Mouse (Mus musculus) ES-CJ7 (cell line): ENCODE measurements at regions not wholly inside any gene's neighbourhood (a gene's known extent, or its start where the extent isn't known, plus 50 kb on each side); places are given as distances from the start of the nearest gene placed in this dataset.
A peak's percentile ranks its signal among the peaks of the same experiment; 100 is the strongest.

Experiments
- DNase-seq: peaks from one replicate; pipeline ENCODE4 v3.0.0; 2011; ENCODE audit warnings: low read depth, low spot score

DNA sequence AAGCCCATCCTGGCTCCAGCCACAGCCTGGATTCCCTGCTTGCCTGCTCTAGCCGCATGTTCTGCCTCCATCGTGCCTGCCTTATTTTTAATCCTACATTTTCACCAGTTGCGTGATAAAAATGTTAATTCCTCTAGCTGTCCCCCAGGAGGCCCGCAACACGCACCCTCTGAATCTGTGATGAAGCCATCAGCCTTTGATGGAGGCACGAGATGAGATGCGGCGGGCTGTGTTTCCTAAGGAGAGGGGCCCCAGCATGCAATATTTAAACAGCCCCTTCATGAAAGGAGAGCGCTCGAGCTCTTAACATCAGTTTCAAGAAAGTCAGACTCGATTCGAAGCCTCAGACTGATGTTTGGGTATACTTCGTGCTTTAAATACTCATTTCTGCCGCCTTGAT is 76.3 kb downstream of the Nptx2 start:
- DNase-seq, result no peak

- DNase-seq, result no peak
These were observed 77.7 kb downstream of the Nptx2 start for GRCm38 (mm10) chr5:144623358-144623757.

GRCm38 (mm10) chr5:144632295-144632694 is 86.6 kb downstream of the Nptx2 start:
- no peak for DNase-seq

DNA sequence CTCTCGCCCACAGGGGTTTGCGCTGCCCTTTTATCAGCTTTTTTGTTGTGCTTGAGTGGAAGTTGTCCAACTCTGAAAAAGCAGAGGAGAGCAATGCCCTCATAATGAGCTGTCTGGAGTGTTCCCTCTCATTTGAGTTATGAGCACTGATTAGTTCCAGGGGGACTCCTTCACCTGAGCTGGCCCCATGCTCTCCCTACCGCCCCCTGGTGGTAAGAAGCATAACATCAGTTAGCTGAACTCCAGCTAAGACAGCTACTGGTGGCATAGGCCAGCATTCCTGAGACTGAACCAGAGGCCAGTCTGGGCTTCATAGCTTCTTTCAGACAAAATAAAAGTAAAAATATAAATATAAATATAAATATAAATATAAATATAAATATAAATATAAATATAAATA is 92.9 kb downstream of the Nptx2 start:
- peak; percentile 44 for DNase-seq

GRCm38 (mm10) chr5:144639639-144640038 is 93.9 kb downstream of the Nptx2 start:
- DNase-seq, result no peak

- no peak for DNase-seq
These were observed 97.1 kb downstream of the Nptx2 start for GRCm38 (mm10) chr5:144642766-144643165.

GRCm38 (mm10) chr5:144643438-144643837 is 97.7 kb downstream of the Nptx2 start:
- no peak for DNase-seq

- no peak for DNase-seq
These were observed 99.7 kb downstream of the Nptx2 start for GRCm38 (mm10) chr5:144645367-144645766.

- no peak for DNase-seq
These were observed 101.8 kb downstream of the Nptx2 start for GRCm38 (mm10) chr5:144647311-144648104.

GRCm38 (mm10) chr5:144652231-144652630 is 106.5 kb downstream of the Nptx2 start:
- DNase-seq, result no peak

DNA sequence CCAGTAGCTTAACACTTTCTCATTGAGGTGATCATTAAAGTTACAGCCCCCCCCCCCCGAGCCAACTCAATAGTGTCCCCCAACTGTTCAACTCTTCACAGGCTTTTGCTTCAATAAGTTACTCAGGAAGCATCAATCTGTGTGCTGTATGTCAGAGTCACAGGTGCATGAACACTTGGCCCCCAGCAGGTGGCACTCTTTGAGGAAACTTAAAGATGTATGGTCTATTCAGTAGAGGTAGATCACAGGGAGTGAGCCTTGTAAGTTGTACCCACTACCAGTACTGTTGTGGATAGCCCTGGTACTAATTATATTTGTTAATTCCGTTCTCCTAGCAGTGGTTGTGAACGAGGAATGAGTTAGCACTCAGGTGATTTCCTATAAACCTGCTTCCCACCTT is 99.6 kb downstream of the Tmem130 start:
- peak; percentile 44 for DNase-seq

DNA sequence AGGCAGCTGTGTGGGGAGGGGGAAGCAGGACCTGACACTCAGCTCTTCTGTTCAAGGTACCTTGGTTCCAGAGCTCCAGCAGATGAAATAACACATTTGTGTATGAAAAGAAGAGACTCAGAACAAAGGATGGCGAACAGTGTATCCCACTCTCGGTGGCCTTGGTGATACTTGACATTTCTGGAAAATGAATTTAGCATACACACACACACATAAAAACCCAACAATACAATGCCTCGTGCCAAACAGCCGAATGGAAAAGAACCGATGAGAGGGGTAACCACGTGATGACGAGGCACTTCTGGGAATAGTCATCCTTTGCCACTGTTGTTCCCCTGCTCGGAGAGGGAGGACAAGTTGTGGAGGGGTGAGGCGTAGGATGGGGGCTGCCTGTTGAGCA is 97.6 kb downstream of the Tmem130 start:
- DNase-seq, result peak; percentile 44

- peak; percentile 42 for DNase-seq
These were observed 96.9 kb downstream of the Tmem130 start for GRCm38 (mm10) chr5:144664571-144665295.

DNA sequence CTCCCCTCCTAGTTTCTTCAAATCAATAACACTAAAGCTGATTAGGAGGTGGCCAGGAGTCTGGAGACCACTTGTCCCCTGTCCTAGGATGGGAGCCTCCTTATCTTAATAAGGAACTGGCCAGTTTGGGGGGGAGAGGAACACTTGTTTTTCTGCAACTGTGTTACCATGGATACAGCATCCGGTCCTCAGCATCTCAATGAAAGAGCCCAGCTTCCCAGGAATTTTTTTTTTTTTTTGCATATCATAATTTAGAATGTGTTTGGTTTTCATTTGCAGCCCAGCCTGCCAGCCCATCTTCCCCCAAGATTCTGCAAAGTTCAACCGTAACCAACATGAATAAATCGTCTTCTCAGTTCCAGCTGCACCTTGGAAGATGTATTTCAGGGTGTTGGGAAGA is 93.6 kb downstream of the Tmem130 start:
- DNase-seq, result no peak

DNA sequence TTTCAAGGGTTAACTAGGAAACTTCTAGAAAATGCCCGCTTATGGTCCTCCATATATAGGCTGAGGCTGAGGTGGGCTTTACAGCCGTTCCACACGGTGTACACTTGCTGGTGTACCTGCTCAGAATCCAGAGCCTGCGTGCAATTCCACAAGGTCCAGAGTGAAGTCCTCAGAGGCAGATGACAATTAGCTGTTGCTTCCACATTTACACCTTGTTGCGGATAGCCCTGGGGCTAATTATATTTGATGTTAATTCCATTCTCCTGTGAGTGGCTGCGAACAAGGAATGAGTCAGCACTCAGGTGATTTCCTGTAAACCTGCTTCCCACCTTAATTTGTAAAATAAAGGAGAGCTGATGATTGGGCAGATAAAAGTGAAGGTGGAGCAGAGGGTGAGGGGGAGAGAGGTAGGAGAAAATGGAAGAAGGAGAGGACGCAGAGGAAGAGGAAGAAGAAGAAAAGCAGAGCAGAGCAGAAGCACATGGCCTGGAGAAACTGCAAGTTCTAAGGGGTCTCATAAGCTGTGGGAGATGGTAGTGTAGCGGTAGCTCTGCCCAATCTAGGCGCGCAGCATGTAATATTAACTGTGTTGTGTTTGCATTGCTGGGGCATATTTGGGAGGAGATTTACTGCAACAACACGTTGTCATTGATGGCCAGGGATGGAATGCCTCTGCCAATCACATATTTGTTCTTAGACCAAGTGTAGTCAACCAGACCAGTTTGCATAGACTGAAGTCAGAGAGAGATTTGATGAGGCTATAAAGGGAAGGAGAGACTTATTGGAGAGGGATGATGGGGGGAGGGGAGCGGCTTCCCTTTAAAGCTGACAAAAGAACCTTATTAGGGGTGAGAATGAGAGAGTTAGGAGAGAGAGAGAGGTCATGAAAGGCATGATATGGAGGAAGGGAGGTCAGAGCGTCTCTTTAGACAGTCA is 82.5 kb downstream of the Tmem130 start:
- peak; percentile 59 for DNase-seq

DNA sequence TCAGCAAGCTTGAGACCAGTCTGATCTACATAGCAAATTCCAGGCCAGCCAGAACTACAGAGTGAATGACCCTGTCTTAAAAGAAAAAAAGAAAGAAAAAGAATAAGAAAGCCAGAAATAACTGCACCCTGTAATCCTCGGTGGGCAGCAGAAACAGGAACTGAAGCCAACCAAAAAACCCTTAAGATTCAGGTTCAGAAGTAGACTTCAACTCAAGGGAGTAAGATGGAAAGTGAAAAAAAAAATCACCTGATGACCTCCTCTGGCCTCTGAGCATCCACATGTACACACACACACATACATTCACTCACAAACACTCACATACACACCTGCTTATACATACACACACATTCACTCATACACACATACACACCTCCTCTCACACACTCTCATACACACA is 77.4 kb downstream of the Tmem130 start:
- DNase-seq, result no peak
